Mouse (Mus musculus): ENCODE measurements around the gene E2f7. TPM values are rescaled to one million over a fixed set of nuclear protein-coding genes. Genes with fewer than 3 reads are reported as not detected.

Gene E2f7
- polyA plus RNA-seq (2017; shearing (Covaris generic)) = 1 to 10 TPM; 3.1 to 4.7 TPM

GRCm38 (mm10) chr10:110744686-110745639 is at the start of gene E2f7:
Gene E2f7, plus strand, starts transcription at chr10:110745439.

Other genes with a start within 250 kb of the E2f7 start
- 10 to 100 TPM in 1 of 2 experiments, 1 to 10 TPM in 1; 3.1 to 11.6 TPM for gene Csrp2, start 174.3 kb downstream of the E2f7 start, polyA plus RNA-seq (2017; shearing (Covaris generic))

Measured in activated CD4-positive, CD25-positive, alpha-beta regulatory T cell (primary cell).